9 mouse cellular contexts compared by ENCODE assay signal in genomic region chr3:100440009-100440408, GRCm38 (mm10). TPM values are rescaled to one million over a fixed set of nuclear protein-coding genes. Genes with fewer than 3 reads are reported as not detected.
A peak's percentile ranks its signal among the peaks of the same experiment; 100 is the strongest.
DNase-seq lines count a peak whose midpoint lies in the region; ATAC-seq lines count a peak whose summit lies in the region.
"Had no signal": no experiment of that assay in that cellular context is flagged by ENCODE, and none has a peak within 500 bp of the region (broad histone marks: within the 10 kb centered on the region; RNA-seq: fewer than 3 reads in every experiment).

No protein-coding gene starts in this region.

- no peak overlapping the region for H3K9ac ChIP-seq in midbrain, embryonic 14.5 days (replicated peaks; ENCODE audit: low read length)
- no peak overlapping the region for H3K9ac ChIP-seq in midbrain, embryonic 15.5 days
- no peak overlapping the region for H3K9ac ChIP-seq in neural tube, embryonic 15.5 days (replicated peaks)

- H3K27me3 ChIP-seq in midbrain, embryonic 14.5 days (ENCODE audit: control insufficient read depth, insufficient read depth, low read length): no peaks in the 10 kb centered on the region
- no peaks in the 10 kb centered on the region for H3K27me3 ChIP-seq in midbrain, embryonic 15.5 days (replicated peaks)
- no peaks in the 10 kb centered on the region for H3K27me3 ChIP-seq in neural tube, embryonic 15.5 days (replicated peaks)

- 72% methylated on average over 6 of the region's 6 CpGs for WGBS in midbrain, embryonic 14.5 days
- WGBS in midbrain, embryonic 15.5 days: 62% methylated on average over 6 of the region's 6 CpGs
- WGBS in neural tube, embryonic 15.5 days: 33% methylated on average over 6 of the region's 6 CpGs

- H3K4me2 ChIP-seq in midbrain, embryonic 14.5 days (ENCODE audit: low read length): no peak overlapping the region
- H3K4me2 ChIP-seq in midbrain, embryonic 15.5 days: no peak overlapping the region
- H3K4me2 ChIP-seq in neural tube, embryonic 15.5 days: no peak overlapping the region

- no peak overlapping the region for H3K4me3 ChIP-seq in midbrain, embryonic 14.5 days (replicated peaks; ENCODE audit: low read depth, low read length)
- no peak overlapping the region for H3K4me3 ChIP-seq in midbrain, embryonic 15.5 days
- no peak overlapping the region for H3K4me3 ChIP-seq in neural tube, embryonic 15.5 days (replicated peaks)
- H3K4me3 ChIP-seq: left cerebral cortex, adult 2 months had no signal

- H3K27ac ChIP-seq in midbrain, embryonic 14.5 days (replicated peaks; ENCODE audit: low read depth, low read length): no peak overlapping the region
- no peak overlapping the region for H3K27ac ChIP-seq in midbrain, embryonic 15.5 days
- H3K27ac ChIP-seq in neural tube, embryonic 15.5 days (replicated peaks): no peak overlapping the region
- H3K27ac ChIP-seq: left cerebral cortex, adult 2 months had no signal

- H3K9me3 ChIP-seq in midbrain, embryonic 14.5 days (ENCODE audit: control insufficient read depth, low read length): no peaks in the 10 kb centered on the region
- no peaks in the 10 kb centered on the region for H3K9me3 ChIP-seq in midbrain, embryonic 15.5 days
- H3K9me3 ChIP-seq in neural tube, embryonic 15.5 days (replicated peaks): no peaks in the 10 kb centered on the region

- H3K4me1 ChIP-seq in midbrain, embryonic 14.5 days (ENCODE audit: control insufficient read depth, insufficient read depth, low read length): no peaks in the 10 kb centered on the region
- H3K4me1 ChIP-seq in midbrain, embryonic 15.5 days: no peaks in the 10 kb centered on the region
- peaks cover 9% of the 10 kb centered on the region; the same call in 1 of the 2 replicates for H3K4me1 ChIP-seq in neural tube, embryonic 15.5 days

- peak; percentile 16 for DNase-seq in embryo, embryonic 11 days
- no peak for DNase-seq in embryo, embryonic 10.5 days (ENCODE audit: low spot score)
- DNase-seq in midbrain, embryonic 14.5 days: peak; percentile 50
- DNase-seq in liver: peak; percentile 55
- DNase-seq in gastrocnemius, postnatal 25 days: no peak
- DNase-seq in left cerebral cortex, adult 11 months (ENCODE audit: low spot score): no peak

- ATAC-seq in midbrain, embryonic 14.5 days (ENCODE audit: low FRiP score, low TSS enrichment): 0 out of 2 replicates have a peak, but pooled peaks have one; percentile 10
- ATAC-seq in midbrain, embryonic 15.5 days (replicated peaks): no peak
- ATAC-seq in neural tube, embryonic 15.5 days (ENCODE audit: low FRiP score): peak; percentile 74; the same call in 1 of the 2 replicates

- H3K36me3 ChIP-seq in midbrain, embryonic 14.5 days (ENCODE audit: control insufficient read depth, insufficient read depth, low read length): no peaks in the 10 kb centered on the region
- H3K36me3 ChIP-seq in midbrain, embryonic 15.5 days (replicated peaks): no peaks in the 10 kb centered on the region
- H3K36me3 ChIP-seq in neural tube, embryonic 15.5 days: no peaks in the 10 kb centered on the region

RNA-seq across cellular contexts. Expression of gene Tent5c, which starts 49.1 kb away (rescaled TPM):
- 0.98 and 3.2 TPM in 2 replicates for polyA plus RNA-seq in midbrain, embryonic 14.5 days (2014; fragmentation: Nextera tagmentation; extraction: Ambion mirVana)
- polyA plus RNA-seq in midbrain, embryonic 15.5 days (2015; fragmentation: Nextera tagmentation; extraction: Ambion mirVana): 4.0 and 4.1 TPM in 2 replicates
- 3.0 and 3.7 TPM in 2 replicates for polyA plus RNA-seq in neural tube, embryonic 15.5 days (2015; fragmentation: Nextera tagmentation; extraction: Ambion mirVana)
- total RNA-seq in gastrocnemius, postnatal 25 days (2021): 1 to 10 TPM; 3.3 to 6.1 TPM

Comparison
In these comparisons a context has a peak if more than half of its experiments do, and no peak if none do; other contexts are left out.
1. DNase-seq: peak in embryo, embryonic 11 days (single experiment), midbrain, embryonic 14.5 days (single experiment) and liver (single experiment); none in embryo, embryonic 10.5 days (single experiment), gastrocnemius, postnatal 25 days (single experiment) and left cerebral cortex, adult 11 months (single experiment).